In the genomic region with DNA sequence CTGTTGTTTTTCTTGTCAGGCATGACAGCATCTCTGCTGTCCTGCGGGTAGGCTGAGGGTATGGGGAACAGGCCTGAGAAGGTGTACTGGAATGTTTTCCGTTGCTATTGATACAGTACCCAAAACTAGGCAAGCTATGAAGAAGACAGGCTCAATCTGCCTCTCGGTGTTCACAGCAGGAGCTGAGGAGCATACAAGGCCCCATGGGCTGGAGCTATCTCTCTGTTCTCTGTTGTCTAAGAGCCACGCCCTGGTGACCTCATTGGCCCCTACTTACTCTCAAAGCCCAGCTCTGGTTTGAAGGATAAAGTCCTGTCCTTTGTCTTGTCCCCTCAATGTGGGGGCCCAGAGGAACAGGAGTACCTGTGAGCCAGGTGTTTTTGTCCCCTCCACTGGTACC, we compare ENCODE assay signal across 25 mouse cellular contexts.
"Had no signal": no experiment of that assay in that cellular context is flagged by ENCODE, and none has a peak within 500 bp of the region (broad histone marks: within the 10 kb centered on the region; RNA-seq: fewer than 3 reads in every experiment).

No protein-coding gene starts in this region.

- H3K27me3 ChIP-seq: hindbrain, embryonic 13.5 days; hindbrain, embryonic 15.5 days had no signal

- DNase-seq: gastrocnemius, postnatal 14 days; gastrocnemius, postnatal 36 days; heart, adult 11 months; heart, adult 2 months; heart, postnatal 14 days; heart, postnatal 36 days; kidney, adult 11 months; kidney, adult 8-10 months; kidney, postnatal 10 days; kidney, postnatal 25 days; kidney, postnatal 4 days; liver; liver, embryonic 13.5 days had no signal

- H3K4me2 ChIP-seq: heart, embryonic 11.5 days; heart, embryonic 13.5 days; heart, embryonic 15.5 days; hindbrain, embryonic 13.5 days; hindbrain, embryonic 15.5 days; limb, embryonic 12.5 days; liver, embryonic 11.5 days; liver, embryonic 13.5 days had no signal

- H3K9me3 ChIP-seq: heart, embryonic 13.5 days; heart, embryonic 15.5 days; hindbrain, embryonic 13.5 days; hindbrain, embryonic 15.5 days; limb, embryonic 10.5 days; limb, embryonic 12.5 days; liver, embryonic 13.5 days had no signal

- H3K4me3 ChIP-seq: heart, adult 2 months; heart, embryonic 13.5 days; heart, embryonic 15.5 days; hindbrain, embryonic 13.5 days; hindbrain, embryonic 15.5 days; layer of hippocampus, adult 2 months; left cerebral cortex, adult 2 months; limb, embryonic 10.5 days; limb, embryonic 12.5 days; liver, embryonic 13.5 days had no signal

- H3K9ac ChIP-seq: heart, embryonic 13.5 days; heart, embryonic 15.5 days; hindbrain, embryonic 13.5 days; hindbrain, embryonic 15.5 days; limb, embryonic 12.5 days; liver, embryonic 13.5 days had no signal

- ATAC-seq: hindbrain, postnatal 0 days; intestine, embryonic 16.5 days had no signal

- H3K36me3 ChIP-seq: heart, embryonic 13.5 days; heart, embryonic 15.5 days; hindbrain, embryonic 13.5 days; hindbrain, embryonic 15.5 days; limb, embryonic 10.5 days; limb, embryonic 12.5 days; liver, embryonic 13.5 days had no signal

- H3K4me1 ChIP-seq: liver, embryonic 13.5 days had no signal

- H3K27ac ChIP-seq: heart, adult 2 months; heart, embryonic 13.5 days; heart, embryonic 15.5 days; hindbrain, embryonic 13.5 days; hindbrain, embryonic 15.5 days; hindbrain, postnatal 0 days; layer of hippocampus, adult 2 months; left cerebral cortex, adult 2 months; limb, embryonic 10.5 days; limb, embryonic 12.5 days; liver, embryonic 13.5 days had no signal
